Mouse (Mus musculus) liver, adult 2 months (tissue): ENCODE results near the gene Timm8b. TPM values are rescaled to one million over a fixed set of nuclear protein-coding genes. Genes with fewer than 3 reads are reported as not detected.
A peak's percentile ranks its signal among the peaks of the same experiment; 100 is the strongest.
"Not testable (repeated sequence)": the region's sequence is repeated elsewhere in the genome, so short reads cannot be mapped to it uniquely, and the experiment has no call there.

Source experiments
- DNase-seq: peaks from one replicate; pipeline ENCODE4 v3.0.0-alpha.2; 2011; ENCODE audit warnings: low read depth, low spot score; ENCODE audit errors: extremely low read depth
- H3K27ac ChIP-seq: fragments of 200-500 bp; replicated peaks from 2 replicates; pipeline ENCODE4 v1.5.1; 2012; ENCODE audit warnings: low read depth, mild to moderate bottlenecking, control low read depth, inconsistent platforms, low read length; ENCODE audit not compliant: insufficient read depth
- H3K27me3 ChIP-seq: fragments of 200-500 bp; 2 replicates; pipeline ENCODE4 v1.6.1; 2012; ENCODE audit warnings: mild to moderate bottlenecking, moderate library complexity, low read length, inconsistent platforms; ENCODE audit not compliant: control insufficient read depth, insufficient read depth
- H3K36me3 ChIP-seq: fragments of 200-500 bp; 2 replicates; pipeline ENCODE4 v1.6.1; 2012; ENCODE audit warnings: low read length, inconsistent platforms; ENCODE audit not compliant: control insufficient read depth, insufficient read depth
- H3K4me1 ChIP-seq: fragments of 200-500 bp; 2 replicates; pipeline ENCODE4 v1.6.1; 2011; ENCODE audit warnings: low read length; ENCODE audit not compliant: control insufficient read depth, insufficient read depth
- H3K4me3 ChIP-seq: fragments of 200-500 bp; 2 replicates; pipeline ENCODE4 v1.5.1; 2011; ENCODE audit warnings: low read depth, mild to moderate bottlenecking, control low read depth, low read length, moderate library complexity; ENCODE audit not compliant: insufficient read depth
- H3K79me2 ChIP-seq: fragments of 200-500 bp; 2 replicates; pipeline ENCODE4 v1.6.1; 2012; ENCODE audit warnings: inconsistent platforms, mild to moderate bottlenecking, low read length, moderate library complexity; ENCODE audit not compliant: control insufficient read depth, insufficient read depth
- H3K9ac ChIP-seq: fragments of 200-500 bp; 2 replicates; pipeline ENCODE4 v1.6.1; 2012; ENCODE audit warnings: low read depth, mild to moderate bottlenecking, control low read depth, inconsistent platforms, low read length
- CTCF ChIP-seq: fragments of 200-500 bp; IDR thresholded peaks from 2 replicates; pipeline ENCODE4 v1.5.1; 2011; ENCODE audit warnings: low read depth, low read length, control low read depth
- POLR2A ChIP-seq: fragments of 200-500 bp; IDR thresholded peaks from 2 replicates; pipeline ENCODE4 v1.6.1; 2011; ENCODE audit warnings: low read length, control low read depth; ENCODE audit not compliant: insufficient read depth; ENCODE audit errors: extremely low read depth
- WGBS: fragments of 180-500 bp; shearing (Covaris S2); methylation state at CpG from one replicate; pipeline ENCODE4 v1.1.7; 2018; 5-methylcytosine and 5-hydroxymethylcytosine counted together
- polyA plus RNA-seq: library from polyadenylated mRNA; depleted of rRNA; stranded (reverse); fragments of >200 nt; gene quantifications from 2 replicates; pipeline ENCODE4 v1.2.3, GENCODE M21; 2012
- total RNA-seq: library from RNA; depleted of rRNA; stranded (reverse); fragments of >200 nt; gene quantifications from 2 replicates; pipeline ENCODE4 v1.2.3, GENCODE M21; 2014

Gene Timm8b
- total and polyA plus RNA-seq, 2 experiments = 63.0 to 179 TPM

- Histone ChIP-seq H3K4me1 (peaks cover 6% of the 10 kb centered on the region), H3K27ac (peak overlapping the region; percentile 68), H3K79me2 (peaks cover 8% of the 10 kb centered on the region; the same call in 1 of the 2 replicates), H3K4me3 (peak overlapping the region; percentile 78), H3K27me3 (no peaks in the 10 kb centered on the region), H3K36me3 (peaks cover 24% of the 10 kb centered on the region), H3K9ac (peak overlapping the region; percentile 92)
- peak; percentile 59 for DNase-seq
- under 1% methylated on average over 6 of the region's 6 CpGs for WGBS
- TF ChIP-seq POLR2A = no peak
- no peak for TF ChIP-seq CTCF
Measured at GRCm38 (mm10) chr9:50604338-50604737, 628 bp downstream of the Timm8b start.

GRCm38 (mm10) chr9:50612115-50612514 lies 8.4 kb downstream of the Timm8b start:
- TF ChIP-seq POLR2A = no peak
- TF ChIP-seq CTCF = no peak
- Histone ChIP-seq H3K27ac (no peak overlapping the region), H3K4me1 (0 out of 2 replicates have a peak, but pooled peaks cover 6% of the 10 kb centered on the region), H3K9ac (no peak overlapping the region), H3K27me3 (no peaks in the 10 kb centered on the region), H3K36me3 (peaks cover 44% of the 10 kb centered on the region), H3K4me3 (no peak overlapping the region), H3K79me2 (peaks cover 3% of the 10 kb centered on the region; the same call in 1 of the 2 replicates)
- DNase-seq = no peak
- WGBS = 87% methylated on average over 4 of the region's 4 CpGs

GRCm38 (mm10) chr9:50616161-50616560 lies 12.5 kb downstream of the Timm8b start:
- Histone ChIP-seq H3K9ac (peak overlapping the region; percentile 73), H3K79me2 (peaks cover 3% of the 10 kb centered on the region; the same call in 1 of the 2 replicates), H3K27ac (no peak overlapping the region), H3K4me1 (0 out of 2 replicates have a peak, but pooled peaks cover 6% of the 10 kb centered on the region), H3K27me3 (no peaks in the 10 kb centered on the region), H3K4me3 (peak overlapping the region; percentile 67), H3K36me3 (peaks cover 23% of the 10 kb centered on the region; the same call in 1 of the 2 replicates)
- WGBS = 26% methylated on average over 11 of the region's 11 CpGs
- DNase-seq = no peak
- TF ChIP-seq POLR2A (no peak), CTCF (no peak)

- H3K79me2 ChIP-seq = peaks cover 3% of the 10 kb centered on the region; the same call in 1 of the 2 replicates
- peak; percentile 82 for DNase-seq
- TF ChIP-seq CTCF (no peak), POLR2A (peak; percentile 55; the same call in 1 of the 2 replicates)
- peak within 1 kb of the TSS; percentile 67 for H3K4me3 ChIP-seq
- peaks cover 19% of the 10 kb centered on the region; the same call in 1 of the 2 replicates for H3K36me3 ChIP-seq
- no peaks in the 10 kb centered on the region for H3K27me3 ChIP-seq
- under 1% methylated on average over 78 of the region's 81 CpGs for WGBS
- H3K27ac ChIP-seq = peak within 1 kb of the TSS; percentile 82
- H3K4me1 ChIP-seq = 0 out of 2 replicates have a peak, but pooled peaks cover 6% of the 10 kb centered on the region
- peak within 1 kb of the TSS; percentile 73 for H3K9ac ChIP-seq
Measured at GRCm38 (mm10) chr9:50616766-50617603, 13.3 kb downstream of the Timm8b start, which contains the start of the genes Pih1d2 and Nkapd1. TSS of gene Pih1d2 (plus strand) at chr9:50617321. TSS of gene Nkapd1 (minus strand) at chr9:50617464.

GRCm38 (mm10) chr9:50617794-50618330 lies 14.2 kb downstream of the Timm8b start:
- TF ChIP-seq POLR2A (no peak), CTCF (no peak)
- Histone ChIP-seq H3K27ac (no peak overlapping the region), H3K4me1 (0 out of 2 replicates have a peak, but pooled peaks cover 6% of the 10 kb centered on the region), H3K9ac (no peak overlapping the region), H3K36me3 (peaks cover 14% of the 10 kb centered on the region; the same call in 1 of the 2 replicates), H3K27me3 (no peaks in the 10 kb centered on the region), H3K4me3 (no peak overlapping the region), H3K79me2 (peaks cover 3% of the 10 kb centered on the region; the same call in 1 of the 2 replicates)
- no peak for DNase-seq
- 59% methylated on average over 9 of the region's 9 CpGs for WGBS

GRCm38 (mm10) chr9:50630903-50631302 lies 27.2 kb downstream of the Timm8b start:
- not testable (repeated sequence) for H3K79me2 ChIP-seq, H3K4me1 ChIP-seq, H3K9ac ChIP-seq, H3K4me3 ChIP-seq, H3K27ac ChIP-seq, DNase-seq, H3K27me3 ChIP-seq
- peaks cover 11% of the 10 kb centered on the region for H3K36me3 ChIP-seq
- WGBS = 93% methylated on average over 6 of the region's 8 CpGs
